Mouse (Mus musculus) hindbrain, postnatal 0 days (tissue): ENCODE results near the gene Galns. TPM values are rescaled to one million over a fixed set of nuclear protein-coding genes. Genes with fewer than 3 reads are reported as not detected.
A peak's percentile ranks its signal among the peaks of the same experiment; 100 is the strongest.

ENCODE experiments used
- ATAC-seq: fragments of 200-750 bp; cut with Nextera tagmentation; 2 replicates; pipeline ENCODE4 v1.8.0; 2017; ENCODE audit warnings: mild to moderate bottlenecking, moderate TSS enrichment, moderate library complexity
- DNase-seq: peaks from one replicate; pipeline ENCODE4 v3.0.0-alpha.2; 2015; ENCODE audit warnings: low spot score
- H3K27ac ChIP-seq: fragments of 300-500 bp; sonication (generic); 2 replicates; pipeline ENCODE4 v1.5.1; 2014; ENCODE audit warnings: mild to moderate bottlenecking
- H3K27me3 ChIP-seq: fragments of 300-500 bp; sonication (generic); 2 replicates; pipeline ENCODE4 v1.6.1; 2014; ENCODE audit warnings: low read length, mixed read lengths; ENCODE audit not compliant: insufficient read depth
- H3K36me3 ChIP-seq: fragments of 300-500 bp; sonication (generic); 2 replicates; pipeline ENCODE4 v1.6.1; 2014; ENCODE audit warnings: low read length, mixed read lengths; ENCODE audit not compliant: insufficient read depth
- H3K4me1 ChIP-seq: fragments of 300-500 bp; sonication (generic); 2 replicates; pipeline ENCODE4 v1.6.1; 2014; ENCODE audit warnings: antibody characterized with exemption, low read length, mixed read lengths; ENCODE audit not compliant: insufficient read depth
- H3K4me2 ChIP-seq: fragments of 300-500 bp; sonication (generic); 2 replicates; pipeline ENCODE4 v1.6.1; 2014; ENCODE audit warnings: low read depth, mild to moderate bottlenecking, low read length, moderate library complexity, mixed read lengths
- H3K4me3 ChIP-seq: fragments of 300-500 bp; sonication (generic); 2 replicates; pipeline ENCODE4 v1.5.1; 2014; ENCODE audit warnings: low read length
- H3K9ac ChIP-seq: fragments of 300-500 bp; sonication (generic); replicated peaks from 2 replicates; pipeline ENCODE4 v1.6.1; 2014; ENCODE audit warnings: mild to moderate bottlenecking, low read length, moderate library complexity, mixed read lengths
- H3K9me3 ChIP-seq: fragments of 300-500 bp; sonication (generic); 2 replicates; pipeline ENCODE4 v1.6.1; 2016; ENCODE audit warnings: low read length, mixed read lengths
- CTCF ChIP-seq: IDR thresholded peaks from 2 replicates; pipeline ENCODE4 v1.5.1; 2016; ENCODE audit warnings: antibody characterized with exemption, control low read depth, low read depth
- WGBS: fragments of 180-500 bp; shearing (Covaris S2); extraction: QIAGEN DNeasy Blood & Tissue Kit; methylation state at CpG from one replicate; pipeline ENCODE4 v1.1.7; 2014; 5-methylcytosine and 5-hydroxymethylcytosine counted together
- polyA plus RNA-seq: library from polyadenylated mRNA; unstranded; fragments of >200 nt; fragmentation: Nextera tagmentation; extraction: Ambion mirVana; gene quantifications from 2 replicates; pipeline ENCODE4 v1.2.1, GENCODE M21; 2015
- total RNA-seq: library from RNA; depleted of rRNA; stranded (reverse); fragments of >200 nt; gene quantifications from 2 replicates; pipeline ENCODE4 v1.2.3, GENCODE M21; 2014

The Galns gene
- total and polyA plus RNA-seq, 2 experiments from 2014 or later: 9.1 to 12.0 TPM

GRCm38 (mm10) chr8:122584981-122585380 is 26.3 kb downstream of the Galns start:
- Histone ChIP-seq H3K27me3 (no peaks in the 10 kb centered on the region), H3K9ac (no peak overlapping the region), H3K4me1 (no peaks in the 10 kb centered on the region), H3K27ac (no peak overlapping the region), H3K4me2 (no peak overlapping the region), H3K4me3 (no peak overlapping the region), H3K9me3 (no peaks in the 10 kb centered on the region), H3K36me3 (no peaks in the 10 kb centered on the region)
- no peak for DNase-seq
- no peak for ATAC-seq
- WGBS: 86% methylated on average over 9 of the region's 9 CpGs
- TF ChIP-seq CTCF: no peak

- Histone ChIP-seq H3K9me3 (no peaks in the 10 kb centered on the region), H3K27me3 (no peaks in the 10 kb centered on the region), H3K4me2 (no peak overlapping the region), H3K36me3 (no peaks in the 10 kb centered on the region; the same call in 1 of the 2 replicates), H3K4me1 (peaks cover 7% of the 10 kb centered on the region), H3K9ac (no peak overlapping the region), H3K4me3 (no peak overlapping the region), H3K27ac (no peak overlapping the region)
- DNase-seq: no peak
- WGBS: 79% methylated on average over 14 of the region's 15 CpGs
- no peak for TF ChIP-seq CTCF
- no peak for ATAC-seq
Measured at GRCm38 (mm10) chr8:122580926-122581325, 30.3 kb downstream of the Galns start.

GRCm38 (mm10) chr8:122579196-122579595 is 32.1 kb downstream of the Galns start:
- ATAC-seq: no peak
- Histone ChIP-seq H3K27me3 (no peaks in the 10 kb centered on the region), H3K36me3 (no peaks in the 10 kb centered on the region; the same call in 1 of the 2 replicates), H3K9me3 (no peaks in the 10 kb centered on the region), H3K27ac (no peak overlapping the region), H3K4me2 (no peak overlapping the region), H3K4me1 (peaks cover 24% of the 10 kb centered on the region), H3K4me3 (no peak overlapping the region), H3K9ac (no peak overlapping the region)
- TF ChIP-seq CTCF: no peak
- no peak for DNase-seq
- WGBS: 34% methylated on average over 7 of the region's 7 CpGs

- H3K27ac ChIP-seq: peak overlapping the region; percentile 70
- no peaks in the 10 kb centered on the region for H3K9me3 ChIP-seq
- ATAC-seq: peak; percentile 25
- H3K4me2 ChIP-seq: peak overlapping the region; percentile 74
- peak overlapping the region; percentile 45 for H3K4me3 ChIP-seq
- no peak for DNase-seq
- peaks cover 24% of the 10 kb centered on the region for H3K4me1 ChIP-seq
- H3K9ac ChIP-seq: peak overlapping the region; percentile 82
- H3K27me3 ChIP-seq: no peaks in the 10 kb centered on the region
- no peak for TF ChIP-seq CTCF
- 38% methylated on average over 10 of the region's 10 CpGs for WGBS
- no peaks in the 10 kb centered on the region; the same call in 1 of the 2 replicates for H3K36me3 ChIP-seq
Measured at GRCm38 (mm10) chr8:122577116-122577515, 34.1 kb downstream of the Galns start.

GRCm38 (mm10) chr8:122576648-122577022 is 34.6 kb downstream of the Galns start, which contains the start of gene Aprt:
Gene Aprt, minus strand, starts transcription at chr8:122576909.
- H3K4me2 ChIP-seq: peak within 1 kb of the TSS; percentile 74
- H3K4me1 ChIP-seq: peaks cover 24% of the 10 kb centered on the region
- no peak for TF ChIP-seq CTCF
- H3K36me3 ChIP-seq: no peaks in the 10 kb centered on the region; the same call in 1 of the 2 replicates
- peak within 1 kb of the TSS; percentile 82 for H3K9ac ChIP-seq
- peak within 1 kb of the TSS; percentile 45 for H3K4me3 ChIP-seq
- peak within 1 kb of the TSS; percentile 70 for H3K27ac ChIP-seq
- under 1% methylated on average over 36 of the region's 39 CpGs for WGBS
- H3K27me3 ChIP-seq: no peaks in the 10 kb centered on the region
- H3K9me3 ChIP-seq: no peaks in the 10 kb centered on the region
- ATAC-seq: peak; percentile 92
- DNase-seq: peak; percentile 96

GRCm38 (mm10) chr8:122575735-122576647 is 35.3 kb downstream of the Galns start:
- no peak for DNase-seq
- 16% methylated on average over 21 of the region's 21 CpGs for WGBS

More at GRCm38 (mm10) chr8:122575735-122576647, 35.3 kb downstream of the Galns start:
- Histone ChIP-seq H3K4me3 (peak overlapping the region; percentile 45), H3K36me3 (no peaks in the 10 kb centered on the region; the same call in 1 of the 2 replicates), H3K27ac (peak overlapping the region; percentile 70), H3K27me3 (no peaks in the 10 kb centered on the region), H3K4me1 (peaks cover 24% of the 10 kb centered on the region), H3K4me2 (peak overlapping the region; percentile 74), H3K9me3 (no peaks in the 10 kb centered on the region), H3K9ac (peak overlapping the region; percentile 82)
- no peak for TF ChIP-seq CTCF
- peak; percentile 44 for ATAC-seq
